Mouse (Mus musculus) heart, postnatal 10 days (tissue): Measurements from ENCODE around the gene Bst1. TPM values are rescaled to one million over a fixed set of nuclear protein-coding genes. Genes with fewer than 3 reads are reported as not detected.

Source experiments
- total RNA-seq, 2 experiments: library from RNA; stranded (reverse); gene quantifications; 2 replicates each; pipeline ENCODE4 v1.2.3; 2021

Bst1 gene
- total RNA-seq, 2 experiments from 2014 or later = 0.96 to 0.99 TPM

Other genes starting within 250 kb of the Bst1 start
- gene Cc2d2a, start 156.5 kb upstream of the Bst1 start, total RNA-seq = 10 to 100 TPM; 10.7 to 13.6 TPM
- 10 to 100 TPM; 32.0 to 37.0 TPM for gene Fbxl5, start 2.8 kb downstream of the Bst1 start, total RNA-seq
- 10 to 100 TPM; 10.5 to 12.7 TPM for gene Cd38, start 49.7 kb downstream of the Bst1 start, total RNA-seq
- gene Gm7879, start 94.3 kb downstream of the Bst1 start, total RNA-seq = 10 to 100 TPM in 1 of 2 experiments, 1 to 10 TPM in 1; 8.9 to 10.7 TPM
- under 1 TPM; 0.45 TPM for gene Fgfbp1, start 162.9 kb downstream of the Bst1 start, total RNA-seq